Mouse (Mus musculus): ENCODE data around the gene Mdh2.

DNA sequence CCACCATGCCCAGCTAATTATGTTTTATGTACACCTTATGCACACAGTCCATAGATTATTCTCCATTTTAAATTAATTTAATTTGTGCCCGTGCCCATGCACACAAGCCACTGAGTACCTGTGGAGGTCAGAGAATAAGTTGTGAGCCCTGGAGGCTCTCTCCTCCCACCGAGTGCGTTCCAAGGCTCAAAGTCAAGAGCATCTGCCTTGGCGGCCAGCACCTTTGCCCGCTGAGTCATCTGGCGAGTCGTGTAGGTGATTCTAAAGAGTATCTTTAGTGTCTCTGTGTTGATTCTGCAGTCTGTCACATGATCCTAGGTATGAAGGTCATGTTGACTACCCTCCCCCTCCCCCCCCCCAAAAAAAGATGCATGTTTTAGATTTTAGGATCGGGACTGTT is 51.1 kb downstream of the Mdh2 start:
- no peak for TF ChIP-seq CHD2 (IDR thresholded peaks at IDR 0.05; ENCODE audit: low read depth, low read length)
- TF ChIP-seq ZC3H11A (IDR thresholded peaks at IDR 0.05; ENCODE audit: borderline replicate concordance, low read depth, low read length), result no peak
- TF ChIP-seq ZNF384 (IDR thresholded peaks at IDR 0.05; ENCODE audit: low read depth, low read length), result no peak

Data from ES-E14 (cell line).